Mouse (Mus musculus) heart, embryonic 16.5 days (tissue): ENCODE measurements around the gene Zc3h12a. TPM values are rescaled to one million over a fixed set of nuclear protein-coding genes. Genes with fewer than 3 reads are reported as not detected.

Source experiments
- ATAC-seq: fragments of 200-750 bp; cut with Nextera tagmentation; replicated peaks from 2 replicates; pipeline ENCODE4 v1.8.0; 2017; ENCODE audit warnings: moderate number of reproducible peaks; ENCODE audit not compliant: insufficient read depth, low FRiP score; ENCODE audit errors: extremely low read depth
- H3K27ac ChIP-seq: fragments of 300-500 bp; sonication (generic); 2 replicates; pipeline ENCODE4 v1.5.1; 2014; ENCODE audit warnings: mild to moderate bottlenecking, low read length, control low read depth, moderate library complexity
- H3K27me3 ChIP-seq: fragments of 300-500 bp; sonication (generic); 2 replicates; pipeline ENCODE4 v1.6.1; 2014; ENCODE audit warnings: low read length, mixed read lengths; ENCODE audit not compliant: control insufficient read depth, insufficient read depth
- H3K36me3 ChIP-seq: fragments of 300-500 bp; sonication (generic); 2 replicates; pipeline ENCODE4 v1.6.1; 2014; ENCODE audit not compliant: control insufficient read depth, insufficient read depth
- H3K4me1 ChIP-seq: fragments of 300-500 bp; sonication (generic); 2 replicates; pipeline ENCODE4 v1.6.1; 2014; ENCODE audit warnings: low read length, mixed read lengths; ENCODE audit not compliant: control insufficient read depth, insufficient read depth
- H3K4me2 ChIP-seq: fragments of 300-500 bp; sonication (generic); 2 replicates; pipeline ENCODE4 v1.6.1; 2014; ENCODE audit warnings: low read depth, mild to moderate bottlenecking, control low read depth, low read length
- H3K4me3 ChIP-seq: fragments of 300-500 bp; sonication (generic); 2 replicates; pipeline ENCODE4 v1.5.1; 2014; ENCODE audit warnings: mild to moderate bottlenecking, control low read depth, low read length
- H3K9ac ChIP-seq: fragments of 300-500 bp; sonication (generic); 2 replicates; pipeline ENCODE4 v1.6.1; 2014; ENCODE audit warnings: low read length, control low read depth
- H3K9me3 ChIP-seq: fragments of 300-500 bp; sonication (generic); replicated peaks from 2 replicates; pipeline ENCODE4 v1.6.1; 2016; ENCODE audit warnings: low read length; ENCODE audit not compliant: control insufficient read depth
- WGBS: fragments of 180-500 bp; shearing (Covaris S2); extraction: QIAGEN DNeasy Blood & Tissue Kit; methylation state at CpG from one replicate; pipeline ENCODE4 v1.1.7; 2014; 5-methylcytosine and 5-hydroxymethylcytosine counted together
- polyA plus RNA-seq: library from polyadenylated mRNA; unstranded; fragments of >200 nt; fragmentation: Nextera tagmentation; extraction: Ambion mirVana; gene quantifications from 2 replicates; pipeline ENCODE4 v1.2.1, GENCODE M21; 2015

The Zc3h12a gene
- polyA plus RNA-seq, result 0.69 and 1.6 TPM in 2 replicates

DNA sequence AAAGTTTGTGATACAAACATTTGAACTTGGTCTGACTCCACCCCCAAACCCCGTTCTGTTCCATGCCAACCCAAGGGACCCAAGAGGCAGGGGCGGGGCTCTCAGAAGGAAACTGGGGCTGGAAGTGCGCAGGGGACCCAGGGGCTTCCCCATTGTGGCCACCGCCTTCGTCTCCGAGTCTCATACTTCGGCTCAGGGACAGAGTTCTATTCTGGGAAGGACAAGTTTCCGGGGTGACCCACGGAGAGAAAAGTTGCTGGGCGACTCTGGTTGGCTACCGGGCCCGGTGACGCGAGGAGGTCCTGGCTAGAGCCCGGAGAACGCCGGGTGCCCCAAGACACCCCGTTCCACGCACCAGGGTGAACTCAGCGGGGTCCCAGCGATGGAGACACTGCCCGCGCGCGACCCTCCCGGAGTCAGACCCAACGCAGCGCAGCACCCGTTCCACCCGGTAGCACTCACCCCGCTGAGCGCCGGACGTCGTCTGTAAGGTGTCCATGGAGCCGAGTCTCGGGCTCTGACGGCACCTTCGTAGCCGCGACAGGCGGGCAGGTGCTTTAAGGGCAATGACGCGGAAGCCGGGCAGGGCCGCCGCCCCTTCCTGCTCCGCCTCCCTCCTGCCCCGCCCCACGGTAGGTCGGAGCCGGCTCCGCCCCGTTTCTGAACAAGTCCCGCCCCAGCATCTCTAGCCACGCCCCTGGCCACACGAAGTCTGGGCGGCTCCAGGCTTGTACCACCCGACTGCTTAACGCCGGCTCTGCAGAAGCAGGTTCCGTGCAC is at the start of gene Zc3h12a:
Gene Zc3h12a, minus strand, starts transcription at position 536 of the 780 bp plus-strand sequence.
- Histone ChIP-seq H3K27me3 (no peaks in the 10 kb centered on the region), H3K4me3 (peak within 1 kb of the TSS; percentile 92), H3K27ac (peak within 1 kb of the TSS; percentile 74), H3K9me3 (no peaks in the 10 kb centered on the region), H3K4me2 (peak within 1 kb of the TSS; percentile 99), H3K9ac (peak within 1 kb of the TSS; percentile 86), H3K4me1 (peaks cover 34% of the 10 kb centered on the region), H3K36me3 (no peaks in the 10 kb centered on the region)
- ATAC-seq, result peak; percentile 93
- WGBS, result under 1% methylated on average over 62 of the region's 62 CpGs

GRCm38 (mm10) chr4:125176639-125177165 is 49.1 kb upstream of the Zc3h12a start:
- Histone ChIP-seq H3K36me3 (no peaks in the 10 kb centered on the region), H3K27ac (no peak overlapping the region), H3K4me1 (no peaks in the 10 kb centered on the region), H3K4me2 (no peak overlapping the region), H3K9me3 (no peaks in the 10 kb centered on the region), H3K9ac (no peak overlapping the region), H3K27me3 (no peaks in the 10 kb centered on the region), H3K4me3 (no peak overlapping the region)
- no peak for ATAC-seq
- WGBS, result 25% methylated on average over 13 of the region's 13 CpGs

DNA sequence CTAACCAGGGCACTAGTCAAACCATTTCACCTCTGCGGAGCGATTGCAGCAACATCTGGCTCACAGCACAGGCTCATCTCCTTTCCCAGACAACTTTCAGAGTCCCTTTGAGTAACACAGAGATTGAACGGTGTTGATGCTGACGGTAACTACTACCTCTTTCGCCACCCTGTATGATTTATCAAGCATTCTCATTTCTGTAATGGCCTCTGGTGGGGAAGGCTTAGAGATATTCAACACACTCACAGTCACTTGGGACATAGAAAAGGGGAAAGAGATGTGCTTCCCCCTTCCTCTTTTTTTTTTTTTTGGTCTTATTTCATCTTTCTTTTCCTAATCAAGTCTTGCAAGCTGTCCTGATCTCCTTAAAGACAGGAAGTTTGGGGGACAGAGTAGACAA is 48.5 kb upstream of the Zc3h12a start:
- Histone ChIP-seq H3K9ac (no peak overlapping the region), H3K4me2 (no peak overlapping the region), H3K36me3 (no peaks in the 10 kb centered on the region), H3K27me3 (no peaks in the 10 kb centered on the region), H3K4me3 (no peak overlapping the region), H3K4me1 (no peaks in the 10 kb centered on the region), H3K9me3 (no peaks in the 10 kb centered on the region), H3K27ac (no peak overlapping the region)
- no peak for ATAC-seq
- 77% methylated on average over 5 of the region's 5 CpGs for WGBS

- Histone ChIP-seq H3K4me2 (no peak overlapping the region), H3K9me3 (no peaks in the 10 kb centered on the region), H3K36me3 (no peaks in the 10 kb centered on the region), H3K9ac (no peak overlapping the region), H3K27me3 (no peaks in the 10 kb centered on the region), H3K27ac (no peak overlapping the region), H3K4me3 (no peak overlapping the region), H3K4me1 (no peaks in the 10 kb centered on the region)
- ATAC-seq, result no peak
- WGBS, result 55% methylated on average over 2 of the region's 2 CpGs
Measured at GRCm38 (mm10) chr4:125175591-125175990, 48.0 kb upstream of the Zc3h12a start.

GRCm38 (mm10) chr4:125174516-125175185 is 47.0 kb upstream of the Zc3h12a start:
- no peaks in the 10 kb centered on the region for H3K27me3 ChIP-seq
- H3K4me2 ChIP-seq, result no peak overlapping the region

GRCm38 (mm10) chr4:125173150-125173549 is 45.5 kb upstream of the Zc3h12a start:
- Histone ChIP-seq H3K9ac (no peak overlapping the region), H3K27me3 (no peaks in the 10 kb centered on the region; the same call in 1 of the 2 replicates), H3K27ac (no peak overlapping the region), H3K4me1 (no peaks in the 10 kb centered on the region), H3K9me3 (no peaks in the 10 kb centered on the region), H3K4me3 (no peak overlapping the region), H3K36me3 (no peaks in the 10 kb centered on the region), H3K4me2 (no peak overlapping the region)
- no peak for ATAC-seq
- WGBS, result 67% methylated on average over 4 of the region's 5 CpGs

More at GRCm38 (mm10) chr4:125174516-125175185, 47.0 kb upstream of the Zc3h12a start:
- no peak overlapping the region for H3K9ac ChIP-seq
- H3K27ac ChIP-seq, result no peak overlapping the region
- ATAC-seq, result no peak
- no peaks in the 10 kb centered on the region for H3K9me3 ChIP-seq
- H3K4me1 ChIP-seq, result no peaks in the 10 kb centered on the region
- H3K4me3 ChIP-seq, result no peak overlapping the region
- 70% methylated on average over 5 of the region's 5 CpGs for WGBS
- H3K36me3 ChIP-seq, result no peaks in the 10 kb centered on the region

DNA sequence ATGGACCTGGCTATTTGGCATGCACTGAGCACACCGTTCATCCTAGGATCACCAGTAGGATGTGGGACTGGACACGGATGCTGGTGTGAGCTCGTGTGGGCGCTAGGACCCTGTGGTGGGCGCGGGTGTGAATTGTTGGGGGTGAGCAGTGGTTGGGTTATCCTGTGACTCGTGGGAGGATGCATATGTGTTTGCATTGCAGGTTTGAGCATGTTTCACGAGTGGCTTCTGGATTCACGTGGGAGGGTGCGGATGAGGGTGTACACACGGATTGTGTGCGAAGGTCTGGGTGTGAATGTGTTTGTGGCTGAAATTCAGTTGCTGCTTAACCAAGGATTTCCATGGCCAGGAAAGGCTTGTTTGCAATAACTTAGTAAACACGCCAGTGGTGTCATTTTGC is 45.1 kb upstream of the Zc3h12a start:
- Histone ChIP-seq H3K9me3 (no peaks in the 10 kb centered on the region), H3K36me3 (no peaks in the 10 kb centered on the region), H3K27me3 (no peaks in the 10 kb centered on the region; the same call in 1 of the 2 replicates), H3K4me3 (no peak overlapping the region), H3K27ac (no peak overlapping the region), H3K9ac (no peak overlapping the region), H3K4me1 (no peaks in the 10 kb centered on the region), H3K4me2 (no peak overlapping the region)
- no peak for ATAC-seq
- 82% methylated on average over 13 of the region's 13 CpGs for WGBS

DNA sequence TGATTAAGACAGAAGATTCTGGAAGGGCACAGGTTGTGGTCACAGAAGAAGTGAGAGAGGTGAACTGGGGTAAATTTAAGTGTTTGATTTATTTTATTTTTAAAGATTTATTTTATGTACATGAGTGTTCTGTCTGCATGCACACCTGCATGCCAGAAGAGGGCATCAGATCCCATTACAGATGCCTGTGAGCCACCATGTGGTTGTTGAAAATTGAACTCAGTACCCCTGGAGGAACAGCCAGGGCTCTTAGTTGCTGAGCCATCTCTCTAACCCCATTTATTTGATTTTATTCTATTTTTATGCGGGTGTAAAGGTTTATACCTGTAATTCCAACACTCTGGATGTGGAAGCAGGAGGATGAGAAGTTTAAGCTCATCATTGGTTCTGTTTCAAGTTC is 40.1 kb upstream of the Zc3h12a start:
- Histone ChIP-seq H3K27me3 (no peaks in the 10 kb centered on the region; the same call in 1 of the 2 replicates), H3K27ac (no peak overlapping the region), H3K36me3 (no peaks in the 10 kb centered on the region), H3K9ac (no peak overlapping the region), H3K4me1 (no peaks in the 10 kb centered on the region), H3K4me2 (no peak overlapping the region), H3K4me3 (no peak overlapping the region), H3K9me3 (no peaks in the 10 kb centered on the region; the same call in 1 of the 2 replicates)
- WGBS, result 63% methylated on average over 1 of the region's 1 CpGs
- ATAC-seq, result no peak

DNA sequence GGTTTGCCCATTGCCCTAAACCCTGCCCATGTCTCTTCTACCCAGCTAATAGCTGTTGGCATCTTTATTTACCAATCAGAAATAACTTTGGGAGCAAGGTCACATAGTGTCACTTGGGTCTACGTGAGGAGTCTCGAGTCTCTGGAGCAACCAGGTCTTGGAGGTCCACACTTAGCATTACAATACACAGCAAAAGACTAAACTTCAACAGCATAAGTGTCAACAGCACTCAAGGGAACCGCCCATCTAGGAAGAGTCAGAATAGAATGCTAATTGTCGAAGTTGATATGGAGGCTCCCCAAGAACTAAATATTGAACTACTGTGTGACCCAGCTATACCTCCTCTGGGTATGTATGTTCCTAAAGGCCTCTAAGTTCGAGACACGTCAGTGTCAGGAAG is 37.2 kb upstream of the Zc3h12a start:
- H3K36me3 ChIP-seq, result no peaks in the 10 kb centered on the region
- 77% methylated on average over 6 of the region's 6 CpGs for WGBS

More for the DNA sequence above, 37.2 kb upstream of the Zc3h12a start:
- H3K27ac ChIP-seq, result no peak overlapping the region
- no peak overlapping the region for H3K4me2 ChIP-seq
- no peak overlapping the region for H3K4me3 ChIP-seq
- ATAC-seq, result no peak
- no peaks in the 10 kb centered on the region; the same call in 1 of the 2 replicates for H3K27me3 ChIP-seq
- H3K4me1 ChIP-seq, result no peaks in the 10 kb centered on the region
- H3K9ac ChIP-seq, result no peak overlapping the region
- H3K9me3 ChIP-seq, result no peaks in the 10 kb centered on the region; the same call in 1 of the 2 replicates
